Mouse (Mus musculus) megakaryocyte, adult 5-6 weeks (primary cell): Measurements from ENCODE around the gene H2-M3. TPM values are rescaled to one million over a fixed set of nuclear protein-coding genes. Genes with fewer than 3 reads are reported as not detected.
"Not testable (repeated sequence)": the region's sequence is repeated elsewhere in the genome, so short reads cannot be mapped to it uniquely, and the experiment has no call there.

Experiments
- ATAC-seq: 2 replicates; pipeline ENCODE4 v1.8.0; 2016; ENCODE audit warnings: mild to moderate bottlenecking, inconsistent platforms; ENCODE audit not compliant: poor library complexity, severe bottlenecking
- total RNA-seq, 2 experiments: library from RNA; stranded (forward) in 1 of 2; stranded (reverse) in 1 of 2; fragments of 153-499, 151-499 nt in 1 of 2; fragments of 221-1000, 200-1000 nt in 1 of 2; gene quantifications; 2 replicates each; pipeline versions ENCODE4 v1.2.3 to v1.2.4; 2015 to 2017

The H2-M3 gene
- total RNA-seq (2015) (17.4 and 20.9 TPM in 2 replicates), total RNA-seq (2017) (42.3 and 45.1 TPM in 2 replicates)

DNA sequence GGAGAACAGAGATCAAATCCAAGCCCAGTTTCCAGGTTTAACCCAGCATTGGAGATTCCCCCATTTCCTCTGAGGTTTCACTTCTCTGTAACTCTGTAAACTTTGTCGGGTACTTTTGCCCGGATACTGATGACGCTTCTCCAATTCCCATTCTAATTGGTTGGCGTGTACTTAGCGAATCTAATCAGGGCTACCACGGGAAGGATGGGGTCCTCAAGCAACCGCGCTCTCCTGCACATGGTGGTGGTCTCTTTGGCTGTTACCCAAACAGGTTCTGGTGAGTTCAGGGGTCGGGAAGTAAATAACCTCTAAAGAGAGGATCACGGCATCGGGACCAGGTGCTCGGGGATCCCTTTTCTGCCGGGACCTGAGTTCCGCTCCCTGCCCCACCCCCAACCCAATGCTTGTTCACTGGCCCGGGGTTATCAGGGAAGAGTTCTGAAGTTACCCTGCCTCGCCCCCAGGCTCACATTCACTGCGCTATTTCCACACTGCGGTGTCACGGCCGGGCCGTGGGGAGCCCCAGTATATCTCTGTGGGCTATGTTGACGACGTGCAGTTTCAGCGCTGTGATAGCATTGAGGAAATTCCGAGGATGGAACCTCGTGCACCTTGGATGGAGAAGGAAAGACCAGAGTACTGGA lies at the start of gene H2-M3:
H2-M3 (plus strand) TSS at position 163 of the 644 bp plus-strand sequence.
- ATAC-seq: peak; percentile 88

DNA sequence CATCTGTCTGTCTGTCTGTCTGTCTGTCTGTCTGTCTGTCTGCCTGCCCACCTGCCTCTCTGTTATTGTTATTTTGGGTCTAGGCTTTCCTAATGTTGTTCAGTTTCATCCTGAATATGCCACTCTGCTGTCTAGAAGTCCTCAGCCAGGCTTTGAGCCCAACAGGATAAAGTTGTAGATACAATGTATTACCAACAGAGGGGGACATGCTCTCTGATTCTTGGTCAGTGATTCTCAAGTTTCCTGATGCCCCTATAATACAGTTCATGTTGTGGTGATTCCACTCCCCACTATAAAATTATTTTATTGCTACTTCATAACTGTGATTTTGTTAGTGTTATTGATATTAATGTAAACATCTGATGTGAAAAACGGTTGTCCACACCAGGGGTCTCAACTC lies 48.1 kb upstream of the H2-M3 start:
- no peak for ATAC-seq

DNA sequence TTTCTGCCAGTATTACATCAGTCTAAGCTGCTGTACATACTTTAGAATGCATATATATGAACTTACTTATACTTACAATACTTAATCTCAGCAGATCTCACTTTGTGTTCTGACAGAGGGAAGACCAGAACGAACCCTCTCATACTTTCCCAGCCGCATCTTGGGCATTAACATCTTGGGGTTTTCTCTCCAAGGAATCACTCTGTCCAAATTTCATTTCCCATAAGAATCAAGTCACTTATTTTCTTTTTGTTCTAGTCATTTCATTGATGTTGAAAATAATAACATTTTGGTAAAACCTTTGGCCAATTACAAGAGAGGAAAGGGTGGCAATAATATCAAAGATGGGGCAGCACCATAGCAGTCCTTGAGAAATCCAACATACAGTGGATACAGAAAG lies 32.8 kb upstream of the H2-M3 start, which contains the start of gene Olfr97:
Olfr97 (minus strand) TSS at position 101 of the 400 bp plus-strand sequence.
- ATAC-seq: not testable (repeated sequence)

DNA sequence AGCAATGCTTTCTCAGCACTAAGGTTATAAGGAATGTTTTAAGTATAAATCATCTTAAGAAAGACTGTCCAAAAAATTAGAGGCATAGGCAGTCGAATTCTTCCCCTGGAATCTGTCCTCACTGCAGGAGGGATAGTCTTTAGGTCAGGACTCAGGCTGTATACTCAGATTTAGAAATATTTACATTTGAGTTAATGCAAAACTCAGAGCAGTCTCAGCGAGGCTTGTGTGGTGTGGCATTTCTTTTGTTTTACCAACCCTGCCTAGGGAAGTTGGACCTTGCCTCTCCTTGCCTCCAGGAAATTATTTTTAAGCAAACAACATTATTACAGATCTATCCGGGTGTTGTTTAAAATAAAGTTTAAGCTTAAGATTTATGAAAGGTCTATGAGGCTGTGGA lies 27.8 kb upstream of the H2-M3 start:
- no peak for ATAC-seq

DNA sequence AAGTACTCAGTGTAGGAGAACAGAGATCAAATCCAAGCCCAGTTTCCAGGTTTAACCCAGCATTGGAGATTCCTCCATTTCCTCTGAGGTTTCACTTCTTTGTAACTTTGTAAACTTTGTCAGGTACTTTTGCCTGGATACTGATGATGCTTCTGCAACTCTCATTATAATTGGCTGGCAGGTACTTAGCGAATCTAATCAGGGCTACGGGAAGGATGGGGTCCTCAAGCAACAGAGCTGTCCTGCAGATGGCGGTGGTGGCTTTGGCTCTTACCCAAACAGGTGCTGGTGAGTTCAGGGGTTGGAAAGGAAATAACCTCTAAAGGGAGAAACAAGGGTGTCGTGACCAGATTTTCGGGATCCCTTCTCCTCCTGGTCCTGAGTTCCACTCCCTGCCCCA lies 23.3 kb upstream of the H2-M3 start:
- peak; percentile 67 for ATAC-seq

DNA sequence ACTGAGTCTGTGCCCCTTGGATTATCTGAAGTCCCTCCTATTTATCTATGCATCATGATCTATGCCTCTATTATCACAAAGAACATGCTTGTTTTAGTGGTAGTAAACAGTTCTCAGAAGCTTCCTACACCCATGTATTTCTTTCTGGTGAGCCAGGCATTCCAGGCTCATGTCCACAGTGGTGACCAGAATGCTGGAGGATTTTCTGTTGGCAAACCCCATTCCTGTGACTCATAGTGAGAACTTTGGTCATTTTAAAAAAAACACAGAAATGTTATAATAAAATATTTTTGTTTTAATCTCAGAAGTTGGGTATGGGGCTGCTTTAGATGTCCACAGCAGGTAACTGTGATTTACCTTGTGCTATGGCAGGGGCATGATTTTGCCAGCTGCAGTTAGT lies 20.6 kb upstream of the H2-M3 start:
- no peak for ATAC-seq

DNA sequence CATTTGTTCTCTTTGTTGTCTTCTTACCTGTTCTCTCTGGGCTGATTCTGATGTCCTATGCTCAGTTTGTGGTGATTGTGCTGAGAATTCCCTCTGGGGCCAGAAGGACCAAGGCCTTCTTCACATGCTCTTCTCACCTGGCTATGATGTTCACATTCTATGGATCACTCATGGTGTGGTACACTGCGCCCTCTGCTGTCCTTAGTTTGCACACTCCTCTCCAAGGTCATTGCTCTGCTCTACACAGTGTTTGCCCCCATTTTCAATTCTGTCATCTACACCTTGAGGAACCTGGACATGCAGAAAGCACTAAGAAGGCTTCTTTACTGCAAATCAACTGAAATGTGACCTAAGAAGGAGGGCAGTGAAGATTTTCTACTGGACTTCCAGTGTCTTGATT lies 19.5 kb upstream of the H2-M3 start:
- ATAC-seq: peak; percentile 75

DNA sequence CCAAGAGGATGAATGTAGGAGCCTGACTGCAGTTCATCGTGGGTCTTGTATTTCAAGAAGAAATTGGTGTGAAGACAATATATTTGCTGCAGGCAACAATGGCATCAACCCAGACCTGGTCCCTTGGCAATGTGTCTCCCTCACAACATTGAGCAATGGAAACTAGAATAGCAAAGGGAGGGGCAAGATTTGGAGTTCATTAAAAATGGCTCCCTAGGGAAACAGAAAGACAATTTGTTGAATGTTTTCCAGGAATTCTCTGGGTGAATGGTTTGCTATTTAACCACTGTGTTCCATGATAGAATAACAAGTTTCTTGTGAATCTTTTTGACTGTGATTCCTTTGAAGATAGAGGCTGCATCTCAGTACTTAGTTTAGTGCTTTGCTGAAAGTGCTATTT lies 6.4 kb upstream of the H2-M3 start, which contains the start of gene Olfr98:
Olfr98 (minus strand) TSS at position 124 of the 400 bp plus-strand sequence.
- ATAC-seq: no peak

DNA sequence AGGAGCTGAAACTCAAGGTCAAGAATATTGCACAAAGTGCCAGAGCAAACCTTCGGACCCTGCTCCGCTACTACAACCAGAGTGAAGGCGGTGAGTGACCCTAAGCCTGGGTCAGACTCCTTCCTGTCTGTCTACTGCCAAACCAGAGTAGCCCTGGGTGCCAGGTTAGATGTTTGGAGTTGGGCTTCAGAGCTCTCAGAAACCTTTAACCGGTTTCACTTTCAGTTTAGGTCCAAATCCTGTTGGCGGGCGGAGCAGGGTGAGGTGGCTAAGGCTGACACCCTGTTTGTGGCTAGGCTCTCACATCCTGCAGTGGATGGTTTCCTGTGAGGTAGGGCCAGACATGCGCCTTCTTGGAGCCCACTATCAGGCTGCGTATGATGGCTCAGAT lies 677 bp downstream of the H2-M3 start:
- peak; percentile 78 for ATAC-seq

DNA sequence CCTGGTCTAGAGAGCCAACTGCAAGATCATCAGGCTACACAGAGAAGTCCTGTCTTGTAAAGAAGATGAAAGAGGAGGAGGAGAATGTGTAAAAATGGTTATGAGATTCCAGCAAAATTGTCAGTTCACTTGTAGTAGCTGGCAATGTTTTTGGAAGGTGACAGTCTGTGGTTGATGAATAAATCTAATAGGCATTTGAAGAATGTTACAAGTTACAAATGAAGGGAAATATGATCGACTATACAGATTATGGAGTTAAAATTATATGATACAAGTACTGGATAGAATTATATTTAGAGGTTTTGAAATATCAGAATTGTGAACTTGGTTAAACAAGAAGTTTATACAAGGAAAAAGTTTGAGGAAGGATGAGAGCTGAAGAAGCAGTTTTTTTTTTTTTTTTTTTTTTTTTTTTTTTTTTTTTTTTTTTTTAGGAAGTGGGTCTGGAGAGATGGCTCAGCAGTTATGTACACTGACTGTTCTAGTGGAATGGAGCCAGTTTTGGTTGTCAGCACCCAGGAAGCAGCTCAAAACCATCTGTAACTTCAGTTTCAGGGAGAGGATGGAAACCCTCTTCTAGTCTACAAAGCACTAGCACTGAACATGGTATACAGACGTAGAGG lies 5.7 kb downstream of the H2-M3 start:
- no peak for ATAC-seq

DNA sequence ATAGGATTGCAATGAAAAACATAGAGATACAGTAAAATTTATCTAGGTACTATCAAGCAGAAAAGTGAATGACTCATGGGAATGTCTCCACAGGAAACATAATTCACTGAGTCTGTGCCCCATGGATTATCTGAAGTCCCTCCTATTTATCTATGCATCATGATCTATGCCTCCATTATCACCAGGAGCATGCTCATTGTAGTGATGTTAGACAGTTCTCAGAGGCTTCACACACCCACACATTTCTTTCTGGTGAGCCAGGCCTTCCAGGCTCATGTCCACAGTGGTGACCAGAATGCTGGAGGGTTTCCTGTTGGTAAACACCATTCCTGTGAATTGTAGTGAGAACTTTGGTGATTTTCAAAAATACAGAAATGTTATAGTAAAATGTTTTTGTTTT lies 6.6 kb downstream of the H2-M3 start:
- no peak for ATAC-seq

DNA sequence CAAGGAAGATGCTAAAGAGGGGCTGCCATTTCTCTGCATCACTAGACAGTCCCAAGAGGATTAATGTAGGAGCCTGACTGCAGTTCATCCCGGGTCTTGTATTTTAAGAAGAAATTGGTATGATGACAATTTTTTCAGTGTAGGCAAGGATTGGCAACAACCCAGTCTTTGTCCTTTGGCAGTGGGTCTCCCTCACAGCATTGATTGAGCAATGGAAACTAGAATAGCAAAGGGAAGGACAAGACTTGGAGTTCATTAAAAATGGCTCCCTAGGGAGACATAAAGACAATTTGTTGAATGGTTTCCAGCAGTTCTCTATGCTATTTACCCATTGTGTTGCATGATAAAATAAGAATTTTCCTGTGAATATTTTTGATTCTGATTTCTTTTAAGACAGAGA lies 10.3 kb downstream of the H2-M3 start:
- no peak for ATAC-seq

DNA sequence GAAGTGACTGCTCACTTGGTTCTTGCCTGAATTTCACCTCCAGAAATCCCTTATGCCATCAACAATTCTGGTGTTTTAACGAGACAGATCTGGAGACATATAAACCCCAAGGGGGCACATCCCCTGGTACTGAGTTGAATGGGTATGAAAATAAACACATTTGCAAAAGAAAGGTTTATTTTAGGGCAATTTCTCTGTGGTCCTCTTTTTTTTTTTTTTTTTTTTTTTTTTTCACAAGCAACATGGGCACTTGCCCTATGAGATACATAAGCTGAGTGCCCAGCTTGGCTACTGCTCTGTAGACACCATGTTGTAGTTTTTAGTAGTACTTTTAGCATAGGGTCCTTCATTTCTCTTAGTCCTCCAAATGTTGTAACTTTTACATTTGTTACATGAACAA lies 13.3 kb downstream of the H2-M3 start, which contains the start of gene Olfr99:
Olfr99 (minus strand) TSS at position 101 of the 400 bp plus-strand sequence.
- no peak for ATAC-seq

DNA sequence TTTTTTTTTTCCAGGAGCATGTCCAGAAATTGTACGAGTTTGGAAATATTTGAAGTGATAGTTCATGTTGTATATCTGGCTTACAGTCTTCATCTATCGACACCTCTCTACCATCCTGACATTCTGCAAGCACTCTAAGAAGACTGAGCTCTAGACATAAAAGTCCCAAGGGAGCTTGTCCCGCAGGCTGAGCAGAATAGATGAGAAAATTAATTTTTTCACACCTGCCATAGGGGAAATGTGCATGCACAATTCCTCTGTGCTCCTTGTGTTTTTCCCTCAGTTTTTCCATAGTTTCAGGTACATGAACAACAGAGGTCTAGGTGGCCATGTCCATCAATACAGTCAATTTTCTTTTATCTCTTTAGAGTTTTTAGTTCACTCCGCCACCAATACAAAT lies 34.2 kb downstream of the H2-M3 start, which contains the start of gene Olfr101:
Olfr101 (minus strand) TSS at position 101 of the 400 bp plus-strand sequence.
- no peak for ATAC-seq

DNA sequence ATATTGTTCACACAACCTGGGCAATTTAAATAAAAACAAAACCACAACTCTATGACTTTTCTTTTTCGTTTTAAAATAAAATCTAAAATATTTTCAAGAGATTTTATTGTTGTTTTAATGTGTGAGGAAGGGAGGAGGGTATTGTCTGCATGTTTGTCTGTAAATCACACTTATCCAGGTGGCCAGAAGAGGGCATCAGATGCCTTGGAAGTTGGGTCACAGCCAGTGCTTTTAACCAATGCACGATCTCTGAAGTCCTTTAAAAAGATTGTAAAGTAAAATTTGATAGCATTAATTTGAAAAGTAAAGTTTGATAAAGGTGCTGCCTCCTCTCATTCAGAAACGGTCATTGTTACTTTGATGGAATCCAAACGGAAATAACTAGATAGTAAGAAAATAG lies 38.5 kb downstream of the H2-M3 start:
- no peak for ATAC-seq

DNA sequence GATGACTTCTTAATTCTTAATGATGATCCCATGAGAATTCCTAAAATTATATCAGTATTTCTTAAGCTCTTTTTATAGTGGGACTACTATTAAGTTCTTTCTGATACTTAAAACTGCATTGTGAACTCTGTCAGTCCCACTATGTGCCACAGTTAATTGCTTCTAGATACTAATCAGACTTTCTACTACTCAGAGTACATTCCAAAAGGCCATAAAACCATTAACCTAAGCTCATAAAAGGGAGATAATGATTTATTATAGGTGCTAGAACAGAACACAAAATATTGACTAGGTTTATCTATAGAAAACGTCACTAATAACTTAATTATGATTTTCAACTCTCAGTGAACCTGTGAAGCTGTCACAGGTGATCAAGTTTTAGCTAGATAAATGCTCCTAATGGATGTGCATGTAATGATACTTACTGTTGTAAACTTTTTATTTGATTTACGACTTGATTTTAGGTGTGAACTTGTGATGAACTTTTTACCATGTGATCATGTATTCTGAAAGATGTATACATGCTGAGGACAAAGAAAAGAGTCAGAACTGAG lies 40.2 kb downstream of the H2-M3 start:
- ATAC-seq: no peak

DNA sequence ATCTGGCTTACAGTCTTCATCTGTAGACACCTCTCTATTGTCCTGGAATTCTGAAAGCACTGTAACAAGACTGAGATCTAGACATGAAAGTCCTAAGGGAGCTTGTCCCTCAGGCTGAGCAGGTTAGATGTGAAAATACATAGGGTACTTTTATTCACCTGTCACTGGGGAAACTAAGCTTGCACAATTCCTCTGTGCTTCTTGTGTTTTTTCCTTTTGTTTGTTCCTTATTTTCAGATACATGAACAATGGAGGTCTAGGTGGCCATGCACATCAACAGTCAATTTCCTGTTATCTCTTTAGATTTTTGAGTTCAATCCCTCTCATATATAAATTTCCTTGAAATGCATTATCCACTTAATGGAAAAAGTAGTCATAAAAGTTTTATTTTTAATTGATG lies 46.9 kb downstream of the H2-M3 start, which contains the start of gene Olfr102:
Olfr102 (minus strand) TSS at position 101 of the 400 bp plus-strand sequence.
- no peak for ATAC-seq

Other genes starting within 250 kb of the H2-M3 start
- not detected in 2 replicates for gene Mog, start 246.8 kb upstream of the H2-M3 start, total RNA-seq (2015)
- not detected in 2 replicates for gene Mog, start 246.8 kb upstream of the H2-M3 start, total RNA-seq (2017)
- gene Gabbr1, start 224.3 kb upstream of the H2-M3 start, total RNA-seq (2015): 12.4 and 14.2 TPM in 2 replicates
- gene Gabbr1, start 224.3 kb upstream of the H2-M3 start, total RNA-seq (2017): 5.7 and 10.5 TPM in 2 replicates
- gene Olfr90, start 181.7 kb upstream of the H2-M3 start, total RNA-seq (2015): not detected in 2 replicates
- not detected in 2 replicates for gene Olfr90, start 181.7 kb upstream of the H2-M3 start, total RNA-seq (2017)
- gene Olfr91, start 171.9 kb upstream of the H2-M3 start, total RNA-seq (2015): not detected in 2 replicates
- not detected in 2 replicates for gene Olfr91, start 171.9 kb upstream of the H2-M3 start, total RNA-seq (2017)
- not detected in 2 replicates for gene Olfr92, start 150.1 kb upstream of the H2-M3 start, total RNA-seq (2015)
- gene Olfr92, start 150.1 kb upstream of the H2-M3 start, total RNA-seq (2017): not detected in 2 replicates
- not detected in 2 replicates for gene Olfr93, start 108.7 kb upstream of the H2-M3 start, total RNA-seq (2015)
- gene Olfr93, start 108.7 kb upstream of the H2-M3 start, total RNA-seq (2017): not detected in 2 replicates
- gene Ubd, start 76.3 kb upstream of the H2-M3 start, total RNA-seq (2015): not detected in 2 replicates
- 0.40 TPM in 1 of 2 replicates, not detected in the other for gene Ubd, start 76.3 kb upstream of the H2-M3 start, total RNA-seq (2017)
- gene Olfr94, start 69.2 kb upstream of the H2-M3 start, total RNA-seq (2015): not detected in 2 replicates
- not detected in 2 replicates for gene Olfr94, start 69.2 kb upstream of the H2-M3 start, total RNA-seq (2017)
- gene Olfr95, start 57.1 kb upstream of the H2-M3 start, total RNA-seq (2015): not detected in 2 replicates
- gene Olfr95, start 57.1 kb upstream of the H2-M3 start, total RNA-seq (2017): 0.04 TPM in 1 of 2 replicates, not detected in the other
- gene Olfr96, start 50.1 kb upstream of the H2-M3 start, total RNA-seq (2015): not detected in 2 replicates
- gene Olfr96, start 50.1 kb upstream of the H2-M3 start, total RNA-seq (2017): not detected in 2 replicates
- not detected in 2 replicates for gene Olfr97, start 32.9 kb upstream of the H2-M3 start, total RNA-seq (2015)
- not detected in 2 replicates for gene Olfr97, start 32.9 kb upstream of the H2-M3 start, total RNA-seq (2017)
- gene Olfr98, start 6.5 kb upstream of the H2-M3 start, total RNA-seq (2015): not detected in 2 replicates
- not detected in 2 replicates for gene Olfr98, start 6.5 kb upstream of the H2-M3 start, total RNA-seq (2017)
- not detected in 2 replicates for gene Olfr99, start 13.2 kb downstream of the H2-M3 start, total RNA-seq (2015)
- not detected in 2 replicates for gene Olfr99, start 13.2 kb downstream of the H2-M3 start, total RNA-seq (2017)
- not detected in 2 replicates for gene Olfr101, start 34.1 kb downstream of the H2-M3 start, total RNA-seq (2015)
- gene Olfr101, start 34.1 kb downstream of the H2-M3 start, total RNA-seq (2017): not detected in 2 replicates
- not detected in 2 replicates for gene Olfr102, start 46.8 kb downstream of the H2-M3 start, total RNA-seq (2015)
- not detected in 2 replicates for gene Olfr102, start 46.8 kb downstream of the H2-M3 start, total RNA-seq (2017)
- not detected in 2 replicates for gene Olfr103, start 69.5 kb downstream of the H2-M3 start, total RNA-seq (2015)
- gene Olfr103, start 69.5 kb downstream of the H2-M3 start, total RNA-seq (2017): not detected in 2 replicates
- not detected in 2 replicates for gene Olfr104-ps, start 89.4 kb downstream of the H2-M3 start, total RNA-seq (2015)
- gene Olfr104-ps, start 89.4 kb downstream of the H2-M3 start, total RNA-seq (2017): not detected in 2 replicates
- not detected in 2 replicates for gene Olfr105-ps, start 108.8 kb downstream of the H2-M3 start, total RNA-seq (2015)
- not detected in 2 replicates for gene Olfr105-ps, start 108.8 kb downstream of the H2-M3 start, total RNA-seq (2017)
- gene Olfr106-ps, start 120.2 kb downstream of the H2-M3 start, total RNA-seq (2015): not detected in 2 replicates
- not detected in 2 replicates for gene Olfr106-ps, start 120.2 kb downstream of the H2-M3 start, total RNA-seq (2017)
- not detected in 2 replicates for gene Olfr107, start 129.0 kb downstream of the H2-M3 start, total RNA-seq (2015)
- gene Olfr107, start 129.0 kb downstream of the H2-M3 start, total RNA-seq (2017): not detected in 2 replicates
- gene Olfr108, start 175.3 kb downstream of the H2-M3 start, total RNA-seq (2015): not detected in 2 replicates
- not detected in 2 replicates for gene Olfr108, start 175.3 kb downstream of the H2-M3 start, total RNA-seq (2017)
- gene Olfr109, start 188.7 kb downstream of the H2-M3 start, total RNA-seq (2015): not detected in 2 replicates
- gene Olfr109, start 188.7 kb downstream of the H2-M3 start, total RNA-seq (2017): not detected in 2 replicates
- gene H2-M2, start 213.3 kb downstream of the H2-M3 start, total RNA-seq (2015): 0.62 TPM in 1 of 2 replicates, not detected in the other
- gene H2-M2, start 213.3 kb downstream of the H2-M3 start, total RNA-seq (2017): not detected in 2 replicates
- not detected in 2 replicates for gene Olfr110, start 222.2 kb downstream of the H2-M3 start, total RNA-seq (2015)
- not detected in 2 replicates for gene Olfr110, start 222.2 kb downstream of the H2-M3 start, total RNA-seq (2017)
- not detected in 2 replicates for gene Olfr111, start 237.8 kb downstream of the H2-M3 start, total RNA-seq (2015)
- gene Olfr111, start 237.8 kb downstream of the H2-M3 start, total RNA-seq (2017): not detected in 2 replicates